Mouse (Mus musculus) right cerebral cortex, adult 2 months (tissue): ENCODE measurements around the gene Tmem242.
A peak's percentile ranks its signal among the peaks of the same experiment; 100 is the strongest.

ENCODE experiments used
- DNase-seq, 2 experiments: peaks; one replicate each; pipeline ENCODE4 v3.0.0; 2021 to 2022; ENCODE audit warnings: low spot score in 2 of 2

Gene Tmem242

GRCm38 (mm10) chr17:5416518-5416917, 23.5 kb downstream of the Tmem242 start:
- DNase-seq: no peak

- DNase-seq: no peak
Observed at GRCm38 (mm10) chr17:5414041-5414440, 26.0 kb downstream of the Tmem242 start.

- no peak for DNase-seq
Observed at GRCm38 (mm10) chr17:5413350-5413749, 26.7 kb downstream of the Tmem242 start.

GRCm38 (mm10) chr17:5412740-5413139, 27.3 kb downstream of the Tmem242 start:
- no peak for DNase-seq

- no peak for DNase-seq
Observed at GRCm38 (mm10) chr17:5412301-5412700, 27.8 kb downstream of the Tmem242 start.

- DNase-seq: peak; percentile 62
Observed at GRCm38 (mm10) chr17:5411205-5411604, 28.9 kb downstream of the Tmem242 start.

GRCm38 (mm10) chr17:5410336-5410735, 29.7 kb downstream of the Tmem242 start:
- no peak for DNase-seq

- DNase-seq: no peak
Observed at GRCm38 (mm10) chr17:5407030-5407429, 33.0 kb downstream of the Tmem242 start.

GRCm38 (mm10) chr17:5406566-5406965, 33.5 kb downstream of the Tmem242 start:
- no peak for DNase-seq

- DNase-seq: no peak
Observed at GRCm38 (mm10) chr17:5403885-5404284, 36.2 kb downstream of the Tmem242 start.

GRCm38 (mm10) chr17:5402624-5403023, 37.4 kb downstream of the Tmem242 start:
- DNase-seq: peak; percentile 53 to 65

- peak; percentile 45 to 72 for DNase-seq
Observed at GRCm38 (mm10) chr17:5402069-5402468, 38.0 kb downstream of the Tmem242 start.

GRCm38 (mm10) chr17:5401288-5401687, 38.8 kb downstream of the Tmem242 start:
- DNase-seq: no peak

- DNase-seq: peak; percentile 54 to 55
Observed at GRCm38 (mm10) chr17:5400435-5401090, 39.5 kb downstream of the Tmem242 start.

GRCm38 (mm10) chr17:5397148-5398007, 42.7 kb downstream of the Tmem242 start:
- DNase-seq: peak; percentile 88

GRCm38 (mm10) chr17:5396213-5396612, 43.8 kb downstream of the Tmem242 start:
- DNase-seq: peak; percentile 52 to 53

- no peak for DNase-seq
Observed at GRCm38 (mm10) chr17:5395454-5396205, 44.4 kb downstream of the Tmem242 start.

GRCm38 (mm10) chr17:5390682-5391081, 49.4 kb downstream of the Tmem242 start:
- no peak for DNase-seq

- no peak for DNase-seq
Observed at GRCm38 (mm10) chr17:5388351-5388750, 51.7 kb downstream of the Tmem242 start.

GRCm38 (mm10) chr17:5386885-5387545, 53.0 kb downstream of the Tmem242 start:
- DNase-seq: no peak

- no peak for DNase-seq
Observed at GRCm38 (mm10) chr17:5385694-5386093, 54.4 kb downstream of the Tmem242 start.

GRCm38 (mm10) chr17:5377930-5378310, 62.1 kb downstream of the Tmem242 start:
- DNase-seq: no peak
